Mouse (Mus musculus): ENCODE data around the gene Dlg3. TPM values are rescaled to one million over a fixed set of nuclear protein-coding genes. Genes with fewer than 3 reads are reported as not detected.
A peak's percentile ranks its signal among the peaks of the same experiment; 100 is the strongest.

Gene Dlg3
- total RNA-seq, 2 experiments from 2014 or later = 39.1 to 43.5 TPM

- no peak for DNase-seq
These were observed 29.8 kb downstream of the Dlg3 start for GRCm38 (mm10) chrX:100797370-100797769.

- DNase-seq = no peak
These were observed 30.5 kb downstream of the Dlg3 start for GRCm38 (mm10) chrX:100797851-100798527.

- no peak for DNase-seq
These were observed 33.1 kb downstream of the Dlg3 start for GRCm38 (mm10) chrX:100800643-100801042.

GRCm38 (mm10) chrX:100802034-100802433 lies 34.5 kb downstream of the Dlg3 start:
- no peak for DNase-seq

- no peak for DNase-seq
These were observed 43.6 kb downstream of the Dlg3 start for GRCm38 (mm10) chrX:100811129-100811528.

GRCm38 (mm10) chrX:100814139-100814538 lies 46.6 kb downstream of the Dlg3 start:
- no peak for DNase-seq

GRCm38 (mm10) chrX:100815766-100816165 lies 48.2 kb downstream of the Dlg3 start:
- peak in 1 of 2 experiments; percentile 17 for DNase-seq

GRCm38 (mm10) chrX:100818681-100819080 lies 51.2 kb downstream of the Dlg3 start:
- DNase-seq = no peak

GRCm38 (mm10) chrX:100821149-100821548 lies 53.6 kb downstream of the Dlg3 start:
- DNase-seq = no peak

- no peak for DNase-seq
These were observed 58.0 kb downstream of the Dlg3 start for GRCm38 (mm10) chrX:100825557-100825956.

GRCm38 (mm10) chrX:100832806-100833205 lies 65.3 kb downstream of the Dlg3 start:
- no peak for DNase-seq

GRCm38 (mm10) chrX:100839211-100839610 lies 71.7 kb downstream of the Dlg3 start:
- DNase-seq = no peak

Other genes with a start within 250 kb of the Dlg3 start
- not detected for gene Dgat2l6, start 242.9 kb upstream of the Dlg3 start, total RNA-seq (2021)
- not detected for gene Awat1, start 195.5 kb upstream of the Dlg3 start, total RNA-seq (2021)
- gene P2ry4, start 172.9 kb upstream of the Dlg3 start, total RNA-seq (2021) = not detected
- gene Arr3, start 162.2 kb upstream of the Dlg3 start, total RNA-seq (2021) = not detected
- gene Kif4, start 142.0 kb upstream of the Dlg3 start, total RNA-seq (2021) = 1 to 10 TPM; 1.7 to 2.8 TPM
- 10 to 100 TPM; 45.6 to 52.2 TPM for gene Pdzd11, start 141.2 kb upstream of the Dlg3 start, total RNA-seq (2021)
- under 1 TPM; 0.23 TPM for gene Gdpd2, start 37.8 kb upstream of the Dlg3 start, total RNA-seq (2021)

Measured in adrenal gland, postnatal 36 days (tissue).